Mouse (Mus musculus) lung, postnatal 14 days (tissue): ENCODE data around the gene Akr1b3.
A peak's percentile ranks its signal among the peaks of the same experiment; 100 is the strongest.
"Not testable (repeated sequence)": the region's sequence is repeated elsewhere in the genome, so short reads cannot be mapped to it uniquely, and the experiment has no call there.

Experiments used
- DNase-seq: peaks from one replicate; pipeline ENCODE4 v3.0.0; 2021

Akr1b3 gene

DNA sequence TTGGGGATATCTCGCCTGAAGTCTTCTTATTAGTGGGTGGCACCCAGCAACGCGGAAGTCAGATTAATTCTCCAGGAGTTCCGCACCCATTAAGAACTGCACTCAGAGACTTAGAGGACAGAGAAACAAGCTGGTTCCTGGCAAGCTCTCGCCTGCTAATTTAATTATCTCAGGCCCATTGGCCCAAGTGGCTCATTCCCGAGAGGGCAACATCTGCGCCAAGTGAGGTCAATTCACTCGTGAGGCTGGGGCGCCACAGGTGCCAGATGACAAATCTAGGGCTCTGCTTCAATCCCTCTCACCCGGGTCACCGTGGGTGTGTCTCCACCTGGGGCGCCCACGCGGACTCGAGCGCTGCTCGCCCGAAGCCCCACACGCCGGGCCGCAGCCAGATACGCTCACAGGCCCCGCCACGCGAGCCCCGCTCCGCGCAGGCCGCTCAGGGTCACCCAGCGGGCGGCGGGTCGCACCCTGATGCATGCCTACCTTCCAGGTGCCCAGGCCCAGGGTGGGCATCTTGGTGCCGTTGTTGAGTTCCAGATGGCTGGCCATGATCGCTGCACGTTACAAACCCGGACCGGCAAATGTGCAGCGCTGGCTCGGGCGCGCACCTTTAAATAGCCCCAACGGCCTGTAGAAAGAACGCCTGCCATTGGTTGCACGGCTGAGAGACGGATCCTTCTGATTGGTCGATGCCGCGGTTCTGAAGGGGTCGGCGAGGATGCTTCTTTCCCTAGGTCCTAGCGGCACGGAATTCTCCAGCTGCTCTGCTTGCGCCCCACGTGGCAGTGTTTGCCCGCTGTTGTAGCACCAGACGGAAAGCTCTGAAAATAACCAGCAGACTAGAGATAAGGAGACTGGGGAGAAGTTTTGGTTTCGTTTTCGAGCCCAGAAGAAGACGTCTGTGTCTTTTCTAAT, at the start of gene Akr1b3:
Gene Akr1b3, minus strand, starts transcription at position 625 of the 918 bp plus-strand sequence.
- DNase-seq = peak; percentile 90

GRCm38 (mm10) chr6:34364217-34365136, 47.2 kb upstream of the Akr1b3 start:
- DNase-seq = no peak

- DNase-seq = no peak
Measured at GRCm38 (mm10) chr6:34355841-34356240, 38.6 kb upstream of the Akr1b3 start.

GRCm38 (mm10) chr6:34355349-34355747, 38.1 kb upstream of the Akr1b3 start:
- no peak for DNase-seq

GRCm38 (mm10) chr6:34354354-34355348, 37.4 kb upstream of the Akr1b3 start:
- DNase-seq = no peak

DNA sequence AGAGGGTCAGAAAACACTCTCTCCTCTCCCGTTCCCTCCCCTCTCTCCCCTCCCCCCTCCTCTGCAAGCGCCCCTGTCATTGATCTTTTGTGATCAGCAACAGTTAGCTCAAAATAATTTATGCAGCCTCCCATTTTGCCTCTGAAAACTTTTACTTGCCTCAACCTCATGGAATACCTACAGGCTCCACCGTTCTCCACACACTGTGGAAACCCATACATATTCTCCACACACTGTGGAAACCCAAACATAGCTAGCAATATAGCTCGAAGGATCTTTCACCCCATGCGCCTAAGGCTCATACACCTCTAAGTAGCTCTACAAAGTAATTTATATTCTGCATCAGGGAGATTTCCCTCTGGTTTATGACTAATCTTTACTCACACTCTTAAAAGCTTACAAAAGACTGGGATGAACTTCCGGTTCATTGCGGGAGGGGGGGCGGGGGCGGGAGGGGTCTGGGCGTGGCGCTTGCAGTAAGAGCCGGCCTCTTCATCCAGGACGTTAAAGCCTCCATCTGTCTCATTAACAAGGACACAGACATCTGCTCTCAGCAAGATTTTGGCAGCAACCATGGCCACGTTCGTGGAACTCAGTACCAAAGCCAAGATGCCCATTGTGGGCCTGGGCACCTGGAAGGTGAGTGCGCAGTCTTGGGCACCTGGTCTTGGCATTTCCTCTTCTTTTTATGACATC, 36.5 kb upstream of the Akr1b3 start, which contains the start of gene Akr1b8:
Gene Akr1b8, plus strand, starts transcription at position 462 of the 696 bp plus-strand sequence.
- DNase-seq = no peak

DNA sequence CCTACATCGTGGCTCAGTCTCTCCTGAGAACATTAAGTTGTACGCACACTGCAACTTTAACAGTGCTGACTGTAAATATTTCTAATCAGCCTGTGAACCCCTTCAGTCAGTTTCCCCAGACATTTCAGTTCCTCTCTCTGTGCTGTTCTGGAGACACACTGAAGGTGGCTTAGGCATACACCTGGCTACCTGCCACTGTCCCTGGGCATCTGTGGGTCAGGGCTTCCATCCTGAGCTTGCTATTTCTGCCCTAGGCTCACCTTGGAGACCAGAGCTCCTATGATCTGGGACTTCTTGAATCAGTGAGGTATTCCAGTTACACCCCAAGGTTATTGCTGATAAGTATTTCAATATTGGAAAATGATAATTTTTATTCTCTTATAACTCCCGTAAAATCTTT, 35.1 kb upstream of the Akr1b3 start:
- DNase-seq = no peak

- DNase-seq = not testable (repeated sequence)
Measured at GRCm38 (mm10) chr6:34351481-34351880, 34.2 kb upstream of the Akr1b3 start.

DNA sequence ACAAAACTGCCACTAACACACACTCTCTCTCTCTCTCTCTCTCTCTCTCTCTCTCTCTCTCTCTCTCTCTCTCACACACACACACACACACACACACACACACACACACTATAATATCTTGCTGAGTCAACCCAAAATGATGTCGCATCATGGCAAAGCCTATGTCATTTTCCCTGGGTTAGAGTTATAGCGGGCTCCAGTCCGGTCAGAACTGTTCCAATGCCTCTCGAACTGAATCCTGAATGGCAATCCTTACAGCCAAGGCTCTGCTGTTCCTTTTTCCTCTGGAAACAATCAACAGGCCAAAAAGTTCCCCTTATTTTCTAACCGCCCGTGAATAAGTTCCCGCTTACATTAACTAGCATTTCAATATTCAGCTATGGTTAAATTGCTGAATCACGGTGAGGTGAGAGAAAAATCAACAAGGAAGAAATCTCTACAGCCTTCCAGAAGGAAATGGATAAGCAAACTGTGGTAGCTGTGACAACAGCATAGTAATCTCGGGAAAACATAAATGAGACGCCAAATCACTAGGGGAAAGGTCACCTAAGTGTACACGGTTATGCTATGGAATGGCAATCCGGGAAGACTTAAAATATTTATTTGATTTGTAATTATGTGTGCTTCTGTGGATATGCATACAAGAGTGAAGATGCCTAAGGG, 32.9 kb upstream of the Akr1b3 start:
- no peak for DNase-seq

GRCm38 (mm10) chr6:34346096-34346898, 29.0 kb upstream of the Akr1b3 start:
- DNase-seq = peak; percentile 83

DNA sequence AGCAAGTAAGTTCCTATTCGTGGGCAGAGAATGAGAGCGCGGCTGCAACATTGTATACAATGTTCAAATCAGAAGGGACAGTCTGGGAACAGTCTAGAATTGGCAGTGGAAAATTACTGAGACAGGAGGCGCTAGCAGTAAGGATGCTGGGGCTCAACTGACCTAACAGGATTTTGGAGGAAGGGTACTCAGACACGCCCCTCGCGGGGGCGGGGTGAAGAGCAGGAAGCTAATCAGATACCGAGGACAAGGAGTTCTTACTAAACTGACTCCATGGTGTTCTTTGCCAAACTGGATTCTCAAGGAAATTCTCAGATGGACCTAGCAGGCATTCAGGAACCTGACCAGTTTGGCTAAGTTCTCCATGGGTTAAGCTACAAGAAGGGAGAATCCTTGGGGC, 27.7 kb upstream of the Akr1b3 start:
- DNase-seq = peak; percentile 30

DNA sequence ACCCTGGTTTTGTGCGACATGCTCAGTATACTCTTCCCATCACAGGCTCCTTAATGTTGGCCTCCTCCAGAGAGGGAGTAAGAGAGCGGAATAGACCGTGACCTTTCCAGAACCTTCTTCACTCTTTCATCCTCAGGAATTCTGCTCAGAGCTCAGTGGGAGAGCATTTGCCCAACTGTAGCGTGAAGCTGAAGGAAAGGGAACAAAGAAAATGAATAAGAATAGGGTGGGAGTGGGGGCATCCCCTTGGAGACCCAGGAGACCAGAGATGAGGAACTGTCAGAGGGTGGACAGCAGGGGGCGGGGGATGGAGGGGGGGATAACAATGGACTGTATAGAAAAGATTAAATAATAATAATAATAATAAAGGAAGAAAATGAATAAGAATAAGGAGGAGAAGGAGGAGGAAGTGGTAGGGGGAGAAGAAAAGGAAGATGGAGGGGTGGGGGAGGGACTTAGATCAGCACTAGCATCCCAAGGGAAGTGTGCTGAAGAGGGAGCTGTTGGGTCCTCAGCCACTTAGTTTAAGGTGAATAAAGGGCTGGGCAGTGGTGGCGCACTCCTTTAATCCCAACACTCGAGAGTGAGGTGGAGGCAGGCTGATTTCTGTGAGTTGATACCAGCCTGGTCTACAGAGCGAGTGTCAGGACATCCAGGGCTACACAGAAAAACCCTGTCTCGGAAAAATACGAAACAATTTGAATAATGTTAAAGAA, 27.0 kb upstream of the Akr1b3 start:
- DNase-seq = no peak

- peak; percentile 27 for DNase-seq
Measured at GRCm38 (mm10) chr6:34343426-34343825, 26.1 kb upstream of the Akr1b3 start.

DNA sequence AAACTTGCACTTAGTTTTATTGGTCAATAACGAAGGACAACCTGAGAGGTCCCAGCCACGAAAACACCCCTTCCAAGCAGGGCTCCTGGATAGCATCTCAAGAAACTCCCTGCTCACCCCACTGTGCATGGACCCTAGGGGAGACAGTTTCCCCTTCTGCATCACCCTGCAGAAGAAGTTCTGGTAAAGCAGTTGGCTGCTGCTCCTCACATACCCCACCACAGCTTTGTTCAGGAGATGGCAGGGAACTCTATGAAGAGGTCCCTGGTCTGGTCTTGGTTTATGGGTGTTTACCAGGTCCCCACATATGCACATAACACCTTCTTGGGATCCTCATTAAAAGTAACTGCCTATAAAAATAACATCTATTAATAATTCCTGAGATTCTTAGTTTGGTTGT, 25.2 kb upstream of the Akr1b3 start:
- DNase-seq = no peak

- no peak for DNase-seq
Measured at GRCm38 (mm10) chr6:34341991-34342390, 24.7 kb upstream of the Akr1b3 start.

DNA sequence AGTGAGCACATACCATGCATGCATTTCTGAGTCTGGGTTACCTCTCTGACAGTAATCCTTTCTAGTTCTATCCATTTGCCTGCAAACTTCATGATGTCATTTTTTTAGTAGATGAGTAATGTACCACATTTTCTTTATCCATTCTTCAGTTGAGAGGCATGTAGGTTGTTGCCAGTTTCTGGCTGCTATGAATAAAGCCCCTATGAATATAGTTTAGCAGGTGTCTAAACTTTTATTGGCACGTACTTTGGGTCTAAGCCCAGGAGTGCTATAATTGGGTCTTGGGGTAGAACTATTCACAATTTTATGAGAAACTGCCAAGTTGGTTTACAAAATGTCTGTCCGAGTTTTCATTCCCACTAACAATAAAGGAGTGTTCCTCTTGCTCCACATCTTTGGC, 20.5 kb upstream of the Akr1b3 start:
- no peak for DNase-seq

GRCm38 (mm10) chr6:34334673-34335072, 17.4 kb upstream of the Akr1b3 start:
- DNase-seq = peak; percentile 28

GRCm38 (mm10) chr6:34331804-34332203, 14.5 kb upstream of the Akr1b3 start:
- DNase-seq = not testable (repeated sequence)

DNA sequence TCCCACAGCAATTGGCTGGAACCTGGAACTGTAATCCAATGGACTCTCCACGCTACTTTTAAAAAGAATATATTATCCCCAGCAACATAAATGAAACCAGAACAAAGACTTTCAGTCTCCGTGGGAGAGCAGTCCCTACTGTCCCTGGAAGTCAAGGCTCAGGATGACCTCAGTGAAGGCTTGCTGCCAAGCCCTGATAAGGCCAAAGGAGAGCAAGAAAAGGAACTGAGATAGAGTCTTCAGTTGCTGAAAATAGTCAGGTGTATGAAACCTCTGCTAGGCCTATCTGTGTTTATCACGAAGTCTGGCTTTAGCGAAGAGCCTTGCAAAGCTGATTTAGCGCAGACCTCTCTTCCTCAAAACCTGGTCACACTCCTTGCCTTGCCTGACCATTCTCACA, 14.1 kb upstream of the Akr1b3 start:
- no peak for DNase-seq
